Mouse (Mus musculus): ENCODE results near the gene Lhx5.

- no peak for TF ChIP-seq CTCF (IDR thresholded peaks at IDR 0.05; ENCODE audit: borderline replicate concordance, control insufficient read depth, extremely low read depth, insufficient read depth, low read length, poor library complexity)
- TF ChIP-seq POLR2A (IDR thresholded peaks at IDR 0.05; ENCODE audit: control insufficient read depth, extremely low read depth, insufficient read depth, low read length, poor library complexity): no peak
Measured at GRCm38 (mm10) chr5:120465860-120466259, 34.4 kb downstream of the Lhx5 start.

Data from thymus, adult 2 months (tissue).